Mouse (Mus musculus): ENCODE results near the gene Psmb8.
"Not testable (repeated sequence)": the region's sequence is repeated elsewhere in the genome, so short reads cannot be mapped to it uniquely, and the experiment has no call there.

GRCm38 (mm10) chr17:34232021-34232420 lies 34.5 kb downstream of the Psmb8 start:
- not testable (repeated sequence) for TF ChIP-seq CTCF, EP300 (IDR thresholded peaks at IDR 0.05; ENCODE audit: low read depth)

Measured in liver, embryonic 14.5 days (tissue).